Mouse (Mus musculus): ENCODE data around the gene Olfr203. TPM values are rescaled to one million over a fixed set of nuclear protein-coding genes. Genes with fewer than 3 reads are reported as not detected.
"Not testable (repeated sequence)": the region's sequence is repeated elsewhere in the genome, so short reads cannot be mapped to it uniquely, and the experiment has no call there.

Gene Olfr203
- polyA plus RNA-seq (2016; fragmentation: Nextera tagmentation; extraction: Ambion mirVana), result not detected in 2 replicates

DNA sequence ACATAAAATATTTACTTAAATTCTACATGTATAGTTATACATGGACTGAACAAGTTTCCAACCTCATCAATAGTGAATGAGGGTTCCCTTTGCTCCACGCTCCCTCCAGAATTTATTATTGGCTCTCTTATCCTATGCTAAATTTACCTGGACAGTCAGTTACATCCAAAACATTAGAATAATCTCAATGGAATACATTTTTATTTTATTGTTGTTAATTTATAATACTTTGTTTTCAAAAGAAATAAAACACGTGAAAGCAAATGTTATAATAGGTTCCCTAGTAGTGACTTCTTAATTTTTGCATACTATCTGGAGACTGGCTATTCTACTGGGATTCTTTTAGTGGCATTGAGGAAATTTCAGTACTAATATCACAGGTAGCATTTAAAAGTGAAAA, at the start of gene Olfr203:
Olfr203 (plus strand) TSS at position 301 of the 400 bp plus-strand sequence.
- Histone ChIP-seq H3K36me3 (no peaks in the 10 kb centered on the region), H3K27ac (no peak within 1 kb of the TSS), H3K4me2 (replicated peaks) (no peak within 1 kb of the TSS), H3K4me1 (no peaks in the 10 kb centered on the region), H3K9me3 (no peaks in the 10 kb centered on the region), H3K9ac (no peak within 1 kb of the TSS), H3K4me3 (no peak within 1 kb of the TSS), H3K27me3 (no peaks in the 10 kb centered on the region)
- ATAC-seq (ENCODE audit: insufficient number of reproducible peaks, insufficient read depth, low FRiP score, low TSS enrichment), result no peak
- WGBS, result 77% methylated on average over 2 of the region's 2 CpGs

DNA sequence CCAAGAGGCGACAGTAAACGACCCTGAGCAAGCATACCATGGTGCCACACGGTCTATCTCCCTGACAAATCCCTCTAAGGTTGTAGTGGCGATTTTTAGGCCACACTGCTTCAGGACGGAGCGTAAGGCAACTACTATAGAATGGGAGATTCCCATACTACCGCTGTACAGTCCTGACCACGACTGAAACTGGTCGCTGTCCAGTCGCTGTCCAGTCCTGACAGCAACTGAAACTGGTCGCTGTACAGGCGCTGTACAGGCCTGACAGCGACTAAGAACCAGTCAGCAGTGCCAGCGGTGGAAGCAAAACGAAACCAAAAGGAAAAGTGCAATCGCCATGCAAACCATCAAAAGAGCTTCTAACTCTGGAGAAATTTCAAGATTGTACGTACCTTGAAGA, 49.0 kb upstream of the Olfr203 start:
- no peaks in the 10 kb centered on the region for H3K4me1 ChIP-seq
- H3K4me2 ChIP-seq (replicated peaks), result no peak overlapping the region
- ATAC-seq (ENCODE audit: insufficient number of reproducible peaks, insufficient read depth, low FRiP score, low TSS enrichment), result no peak
- WGBS, result 88% methylated on average over 17 of the region's 17 CpGs
- H3K36me3 ChIP-seq, result no peaks in the 10 kb centered on the region
- H3K9me3 ChIP-seq, result no peaks in the 10 kb centered on the region
- no peaks in the 10 kb centered on the region for H3K27me3 ChIP-seq
- no peak overlapping the region for H3K4me3 ChIP-seq
- H3K27ac ChIP-seq, result no peak overlapping the region
- H3K9ac ChIP-seq, result no peak overlapping the region

DNA sequence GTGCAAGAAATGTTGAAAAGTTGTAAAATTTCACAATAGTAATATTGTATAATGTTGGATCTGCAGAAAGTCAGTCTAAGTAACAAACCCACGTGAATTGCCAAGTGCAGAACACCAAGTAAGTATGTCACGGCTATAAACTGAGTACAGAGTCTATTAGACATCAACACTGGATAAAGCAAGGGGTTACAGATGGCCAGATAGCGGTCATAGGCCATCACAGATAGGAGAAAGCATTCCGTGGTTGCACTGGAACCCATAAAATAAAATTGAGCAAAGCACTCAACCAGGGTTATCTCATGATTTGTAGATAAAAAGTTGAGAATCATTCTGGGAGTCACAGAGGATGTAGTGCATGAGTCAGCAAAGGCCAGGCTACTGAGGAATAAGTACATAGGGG, 29.6 kb upstream of the Olfr203 start:
- not testable (repeated sequence) for H3K27me3 ChIP-seq

DNA sequence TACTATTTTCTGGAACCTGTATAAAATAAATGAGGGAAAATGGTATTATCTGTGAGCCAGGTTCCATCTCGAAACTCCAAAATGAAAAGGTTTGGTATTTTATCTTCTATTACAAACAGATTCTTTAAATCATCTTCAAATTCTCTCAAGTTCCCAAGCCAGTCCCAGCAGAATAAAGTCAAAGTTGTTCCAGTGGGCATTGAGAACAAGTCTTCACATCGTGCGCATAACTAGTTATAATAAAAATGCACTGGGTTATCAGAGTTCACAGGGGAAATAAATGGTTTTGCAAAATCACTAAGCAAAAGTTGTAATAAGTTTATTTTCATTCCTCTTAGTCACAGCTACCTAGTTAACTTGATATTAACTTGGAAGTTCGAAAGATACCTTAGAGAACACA, 26.1 kb upstream of the Olfr203 start, which contains the start of gene Olfr201:
Olfr201 (minus strand) TSS at position 101 of the 400 bp plus-strand sequence.
- ATAC-seq (ENCODE audit: insufficient number of reproducible peaks, insufficient read depth, low FRiP score, low TSS enrichment); H3K4me3 ChIP-seq; H3K36me3 ChIP-seq; H3K27me3 ChIP-seq; H3K4me1 ChIP-seq; H3K27ac ChIP-seq; H3K9ac ChIP-seq; H3K9me3 ChIP-seq; H3K4me2 ChIP-seq (replicated peaks): not testable (repeated sequence)
- WGBS, result 85% methylated on average over 4 of the region's 4 CpGs

More for the DNA sequence above, 29.6 kb upstream of the Olfr203 start:
- not testable (repeated sequence) for H3K9ac ChIP-seq; ATAC-seq (ENCODE audit: insufficient number of reproducible peaks, insufficient read depth, low FRiP score, low TSS enrichment); H3K9me3 ChIP-seq; H3K4me2 ChIP-seq (replicated peaks); H3K27ac ChIP-seq; H3K4me1 ChIP-seq; H3K4me3 ChIP-seq; H3K36me3 ChIP-seq
- 73% methylated on average over 4 of the region's 4 CpGs for WGBS

DNA sequence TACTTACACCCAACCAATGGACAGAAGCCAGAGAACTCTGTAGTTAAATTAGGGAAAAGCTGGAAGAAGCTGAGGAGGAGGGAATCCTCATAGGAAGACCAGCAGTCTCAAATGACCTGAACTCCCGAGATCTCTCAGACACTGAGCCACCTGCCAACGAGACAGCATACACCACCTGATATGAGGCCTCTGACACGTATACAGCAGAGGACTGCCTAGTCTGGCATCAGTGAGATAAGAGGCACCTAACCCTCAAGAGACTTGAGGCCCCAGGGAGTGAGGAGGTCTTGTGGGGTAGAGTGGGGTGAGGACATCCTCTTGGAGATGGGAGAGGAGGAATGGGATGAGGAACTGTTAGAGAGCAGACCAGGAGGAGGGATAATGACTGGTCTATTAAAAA, 18.1 kb upstream of the Olfr203 start:
- Histone ChIP-seq H3K4me2 (replicated peaks) (no peak overlapping the region), H3K9me3 (no peaks in the 10 kb centered on the region), H3K4me1 (no peaks in the 10 kb centered on the region), H3K36me3 (no peaks in the 10 kb centered on the region), H3K4me3 (no peak overlapping the region), H3K9ac (no peak overlapping the region), H3K27me3 (no peaks in the 10 kb centered on the region), H3K27ac (no peak overlapping the region)
- ATAC-seq (ENCODE audit: insufficient number of reproducible peaks, insufficient read depth, low FRiP score, low TSS enrichment), result no peak
- WGBS, result 84% methylated on average over 3 of the region's 3 CpGs

DNA sequence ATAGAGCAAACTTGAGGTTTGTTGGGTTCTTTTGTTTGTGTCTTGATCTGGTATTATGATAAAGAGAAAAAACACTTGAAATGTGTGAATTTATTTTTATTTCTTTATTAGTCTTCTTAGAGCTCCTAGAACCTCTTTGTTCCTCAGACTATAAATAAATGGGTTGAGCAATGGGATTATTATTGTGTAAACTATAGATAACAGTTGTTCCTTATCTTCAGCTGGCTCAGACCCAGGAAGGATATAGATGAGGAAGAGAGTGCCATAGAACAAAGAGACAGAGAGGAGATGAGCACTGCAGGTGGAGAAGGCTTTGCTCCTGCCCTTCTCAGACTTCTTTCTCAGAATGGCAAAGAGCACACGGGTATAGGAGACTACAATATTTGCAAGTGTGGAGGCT, 15.2 kb upstream of the Olfr203 start:
- H3K36me3 ChIP-seq, result no peaks in the 10 kb centered on the region
- H3K4me1 ChIP-seq, result no peaks in the 10 kb centered on the region
- H3K27me3 ChIP-seq, result no peaks in the 10 kb centered on the region
- H3K4me2 ChIP-seq (replicated peaks), result no peak overlapping the region
- no peaks in the 10 kb centered on the region for H3K9me3 ChIP-seq
- no peak for ATAC-seq (ENCODE audit: insufficient number of reproducible peaks, insufficient read depth, low FRiP score, low TSS enrichment)
- no peak overlapping the region for H3K27ac ChIP-seq
- 84% methylated on average over 1 of the region's 1 CpGs for WGBS
- no peak overlapping the region for H3K4me3 ChIP-seq
- H3K9ac ChIP-seq, result no peak overlapping the region

DNA sequence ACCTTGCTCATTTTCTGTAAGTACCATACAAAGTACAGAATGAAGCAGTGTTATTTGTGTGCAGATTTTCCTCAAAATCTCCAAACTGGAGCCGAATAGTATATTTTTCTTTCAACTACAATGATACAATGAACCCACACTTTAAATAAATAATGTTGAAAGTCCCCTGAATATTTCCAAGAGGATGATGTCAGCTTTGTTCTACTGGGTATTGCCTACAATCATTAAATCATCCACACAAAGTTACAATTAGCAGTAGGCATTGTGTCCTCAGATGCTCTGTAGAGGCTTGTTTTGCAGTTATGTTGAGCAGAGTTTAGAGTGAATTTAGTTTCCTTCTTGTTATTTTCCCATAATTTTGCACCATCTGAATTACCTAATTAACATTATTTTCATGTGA, 12.0 kb upstream of the Olfr203 start, which contains the start of gene Olfr202:
Olfr202 (minus strand) TSS at position 101 of the 400 bp plus-strand sequence.
- ATAC-seq (ENCODE audit: insufficient number of reproducible peaks, insufficient read depth, low FRiP score, low TSS enrichment), result no peak
- WGBS, result 78% methylated on average over 1 of the region's 1 CpGs

DNA sequence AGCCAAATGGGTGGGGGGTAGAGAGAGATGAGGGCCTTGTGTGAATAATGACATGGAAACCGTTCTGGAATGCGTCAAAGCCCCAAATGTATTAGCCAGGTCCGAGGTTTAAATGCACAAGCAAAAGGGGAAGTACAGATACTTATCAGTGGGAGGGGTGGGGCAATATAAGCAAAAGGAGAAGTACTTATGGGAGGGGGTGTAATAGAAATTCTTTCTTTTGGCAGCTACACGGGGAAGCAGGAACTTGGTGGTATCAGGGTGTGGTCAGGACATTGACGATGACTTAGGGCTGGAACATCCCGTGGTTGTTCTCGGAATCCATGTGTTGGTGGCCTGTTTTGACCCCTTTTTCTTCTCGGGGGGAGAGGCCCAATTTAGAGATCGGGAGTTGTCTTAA, 11.1 kb upstream of the Olfr203 start:
- 85% methylated on average over 9 of the region's 9 CpGs for WGBS
- H3K4me2 ChIP-seq (replicated peaks); ATAC-seq (ENCODE audit: insufficient number of reproducible peaks, insufficient read depth, low FRiP score, low TSS enrichment); H3K36me3 ChIP-seq; H3K27me3 ChIP-seq; H3K4me1 ChIP-seq; H3K27ac ChIP-seq; H3K9ac ChIP-seq; H3K9me3 ChIP-seq; H3K4me3 ChIP-seq: not testable (repeated sequence)

More for the DNA sequence above, 12.0 kb upstream of the Olfr203 start, which contains the start of gene Olfr202:
- Histone ChIP-seq H3K36me3 (no peaks in the 10 kb centered on the region), H3K9ac (no peak within 1 kb of the TSS), H3K9me3 (no peaks in the 10 kb centered on the region), H3K27ac (no peak within 1 kb of the TSS), H3K4me2 (replicated peaks) (no peak within 1 kb of the TSS), H3K27me3 (no peaks in the 10 kb centered on the region), H3K4me1 (no peaks in the 10 kb centered on the region), H3K4me3 (no peak within 1 kb of the TSS)

DNA sequence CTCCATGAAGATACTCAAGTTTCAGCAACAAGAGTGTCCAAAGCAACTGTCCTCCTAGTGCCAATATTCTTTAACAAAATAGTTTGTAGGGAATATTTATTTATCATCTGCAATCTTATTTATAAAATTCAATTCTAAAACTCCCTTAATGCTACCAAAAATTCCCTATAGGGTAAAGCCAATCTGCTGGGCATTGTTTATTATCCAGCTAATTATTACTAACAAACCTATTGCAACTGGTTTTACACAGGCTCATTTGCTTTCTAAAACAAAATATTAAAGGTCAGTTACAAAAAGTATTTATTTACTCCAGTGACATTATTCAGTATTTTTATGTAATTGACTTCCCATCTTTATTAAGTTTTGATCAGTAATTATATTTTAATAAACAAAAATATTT, 19.5 kb downstream of the Olfr203 start, which contains the start of gene Olfr204:
Olfr204 (minus strand) TSS at position 101 of the 400 bp plus-strand sequence.
- Histone ChIP-seq H3K4me1 (no peaks in the 10 kb centered on the region), H3K27ac (no peak within 1 kb of the TSS), H3K9me3 (no peaks in the 10 kb centered on the region), H3K36me3 (no peaks in the 10 kb centered on the region), H3K4me3 (no peak within 1 kb of the TSS), H3K9ac (no peak within 1 kb of the TSS), H3K27me3 (no peaks in the 10 kb centered on the region), H3K4me2 (replicated peaks) (no peak within 1 kb of the TSS)
- ATAC-seq (ENCODE audit: insufficient number of reproducible peaks, insufficient read depth, low FRiP score, low TSS enrichment), result no peak

DNA sequence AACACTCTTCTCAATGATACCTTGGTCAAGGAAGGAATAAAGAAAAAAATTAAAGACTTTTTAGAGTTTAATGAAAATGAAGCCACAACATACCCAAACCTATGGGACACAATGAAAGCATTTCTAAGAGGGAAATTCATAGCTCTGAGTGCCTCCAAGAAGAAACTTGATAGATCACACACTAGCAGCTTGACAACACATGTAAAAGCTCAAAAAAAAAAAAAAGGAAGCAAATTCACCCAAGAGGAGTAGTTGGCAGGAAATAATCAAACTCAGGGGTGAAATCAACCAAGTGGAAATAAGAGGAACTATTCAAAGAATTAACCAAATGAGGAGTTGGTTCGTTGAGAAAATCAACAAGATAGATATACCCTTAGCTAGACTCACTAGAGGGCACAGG, 24.6 kb downstream of the Olfr203 start:
- H3K9ac ChIP-seq; ATAC-seq (ENCODE audit: insufficient number of reproducible peaks, insufficient read depth, low FRiP score, low TSS enrichment); H3K27ac ChIP-seq; H3K36me3 ChIP-seq; H3K4me3 ChIP-seq; H3K4me2 ChIP-seq (replicated peaks); H3K4me1 ChIP-seq; H3K9me3 ChIP-seq; H3K27me3 ChIP-seq: not testable (repeated sequence)
- WGBS, result 63% methylated on average over 1 of the region's 1 CpGs

DNA sequence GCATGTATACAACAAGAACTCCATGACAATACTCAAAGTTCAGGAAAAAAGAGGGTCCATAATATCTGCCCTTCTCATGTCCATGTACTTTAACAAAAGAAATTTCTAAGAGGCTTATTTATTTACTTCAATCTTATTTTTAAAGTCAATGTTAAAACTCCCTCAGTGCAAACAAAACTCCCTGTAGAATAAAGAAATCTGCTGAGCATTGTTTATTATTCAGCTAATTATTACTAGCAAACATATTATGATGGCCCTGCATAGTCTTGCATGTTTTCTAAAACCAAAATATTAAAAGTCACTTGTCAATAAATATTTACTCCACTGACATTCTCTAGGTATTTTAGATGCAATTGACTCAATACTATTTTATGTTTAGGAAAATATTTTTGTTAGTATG, 32.4 kb downstream of the Olfr203 start, which contains the start of gene Olfr205:
Olfr205 (minus strand) TSS at position 101 of the 400 bp plus-strand sequence.
- no peaks in the 10 kb centered on the region for H3K27me3 ChIP-seq
- no peaks in the 10 kb centered on the region for H3K9me3 ChIP-seq
- H3K4me1 ChIP-seq, result no peaks in the 10 kb centered on the region
- H3K4me2 ChIP-seq (replicated peaks), result no peak within 1 kb of the TSS
- no peaks in the 10 kb centered on the region for H3K36me3 ChIP-seq
- no peak within 1 kb of the TSS for H3K9ac ChIP-seq
- ATAC-seq (ENCODE audit: insufficient number of reproducible peaks, insufficient read depth, low FRiP score, low TSS enrichment), result no peak
- no peak within 1 kb of the TSS for H3K4me3 ChIP-seq
- H3K27ac ChIP-seq, result no peak within 1 kb of the TSS

DNA sequence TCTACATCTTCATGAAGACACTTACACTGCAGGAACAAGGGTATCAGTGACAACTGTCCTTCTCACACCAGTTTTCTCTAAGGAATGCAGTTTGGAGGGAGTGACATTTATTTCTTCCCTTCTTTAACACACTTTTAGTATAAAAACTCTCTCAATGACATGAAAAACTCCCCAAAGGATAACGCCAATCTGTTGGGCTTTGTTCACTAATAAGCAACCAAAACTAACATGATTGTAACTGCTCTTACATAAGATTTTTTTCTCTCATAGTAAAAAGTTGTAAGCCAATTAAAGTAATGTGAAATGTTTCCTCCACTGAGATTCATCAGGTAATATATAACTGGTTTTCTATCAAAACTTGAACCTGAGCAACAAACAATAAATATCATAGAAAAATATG, 50.5 kb downstream of the Olfr203 start, which contains the start of gene Olfr206:
Olfr206 (minus strand) TSS at position 101 of the 400 bp plus-strand sequence.
- no peak for ATAC-seq (ENCODE audit: insufficient number of reproducible peaks, insufficient read depth, low FRiP score, low TSS enrichment)
- no peak within 1 kb of the TSS for H3K4me3 ChIP-seq
- no peaks in the 10 kb centered on the region for H3K9me3 ChIP-seq
- no peak within 1 kb of the TSS for H3K4me2 ChIP-seq (replicated peaks)
- WGBS, result 82% methylated on average over 1 of the region's 1 CpGs
- no peak within 1 kb of the TSS for H3K27ac ChIP-seq
- H3K9ac ChIP-seq, result no peak within 1 kb of the TSS
- no peaks in the 10 kb centered on the region for H3K27me3 ChIP-seq
- H3K36me3 ChIP-seq, result no peaks in the 10 kb centered on the region
- no peaks in the 10 kb centered on the region for H3K4me1 ChIP-seq

Measured in embryonic facial prominence, embryonic 12.5 days (tissue).